Mouse (Mus musculus) lung, embryonic 16.5 days (tissue): ENCODE measurements around the gene Clec16a. TPM values are rescaled to one million over a fixed set of nuclear protein-coding genes. Genes with fewer than 3 reads are reported as not detected.
A peak's percentile ranks its signal among the peaks of the same experiment; 100 is the strongest.

Experiments used
- ATAC-seq: fragments of 200-750 bp; cut with Nextera tagmentation; 2 replicates; pipeline ENCODE4 v1.8.0; 2017; ENCODE audit warnings: low read depth, mild to moderate bottlenecking, moderate library complexity
- H3K27ac ChIP-seq: fragments of 300-500 bp; sonication (generic); 2 replicates; pipeline ENCODE4 v1.5.1; 2014; ENCODE audit warnings: mild to moderate bottlenecking, control low read depth, low read length
- H3K27me3 ChIP-seq: fragments of 300-500 bp; sonication (generic); 2 replicates; pipeline ENCODE4 v1.6.1; 2014; ENCODE audit warnings: low read depth, low read length, mixed read lengths; ENCODE audit not compliant: control insufficient read depth, insufficient read depth
- H3K36me3 ChIP-seq: fragments of 300-500 bp; sonication (generic); 2 replicates; pipeline ENCODE4 v1.6.1; 2014; ENCODE audit warnings: low read length; ENCODE audit not compliant: control insufficient read depth, insufficient read depth
- H3K4me1 ChIP-seq: fragments of 300-500 bp; sonication (generic); replicated peaks from 2 replicates; pipeline ENCODE4 v1.6.1; 2014; ENCODE audit warnings: low read length, mixed read lengths; ENCODE audit not compliant: control insufficient read depth, insufficient read depth
- H3K4me2 ChIP-seq: fragments of 300-500 bp; sonication (generic); 2 replicates; pipeline ENCODE4 v1.6.1; 2014; ENCODE audit warnings: low read depth, low read length, control low read depth
- H3K4me3 ChIP-seq: fragments of 300-500 bp; sonication (generic); 2 replicates; pipeline ENCODE4 v1.5.1; 2014; ENCODE audit warnings: mild to moderate bottlenecking, low read length, control low read depth
- H3K9ac ChIP-seq: fragments of 300-500 bp; sonication (generic); 2 replicates; pipeline ENCODE4 v1.6.1; 2014; ENCODE audit warnings: low read length, control low read depth
- H3K9me3 ChIP-seq: fragments of 300-500 bp; sonication (generic); 2 replicates; pipeline ENCODE4 v1.6.1; 2016; ENCODE audit warnings: low read length; ENCODE audit not compliant: control insufficient read depth
- WGBS: fragments of 180-500 bp; shearing (Covaris S2); extraction: QIAGEN DNeasy Blood & Tissue Kit; methylation state at CpG from one replicate; pipeline ENCODE4 v1.1.7; 2014; 5-methylcytosine and 5-hydroxymethylcytosine counted together
- polyA plus RNA-seq: library from polyadenylated mRNA; unstranded; fragments of >200 nt; fragmentation: Nextera tagmentation; extraction: Ambion mirVana; gene quantifications from 2 replicates; pipeline ENCODE4 v1.2.1, GENCODE M21; 2015

Clec16a gene
- 27.3 and 30.6 TPM in 2 replicates for polyA plus RNA-seq

- Histone ChIP-seq H3K9me3 (no peaks in the 10 kb centered on the region), H3K36me3 (no peaks in the 10 kb centered on the region), H3K4me2 (peak within 1 kb of the TSS; percentile 90), H3K4me1 (peaks cover 34% of the 10 kb centered on the region), H3K27ac (peak within 1 kb of the TSS; percentile 70), H3K27me3 (no peaks in the 10 kb centered on the region), H3K9ac (peak within 1 kb of the TSS; percentile 85), H3K4me3 (peak within 1 kb of the TSS; percentile 89)
- 0% methylated on average over 58 of the region's 58 CpGs for WGBS
- peak; percentile 87 for ATAC-seq
Observed at GRCm38 (mm10) chr16:10544995-10545622, at the start of gene Clec16a. Gene Clec16a (plus strand): TSS chr16:10545339.

GRCm38 (mm10) chr16:10495824-10496298 lies 49.3 kb upstream of the Clec16a start:
- 62% methylated on average over 2 of the region's 2 CpGs for WGBS
- no peak for ATAC-seq
- no peak overlapping the region for H3K27ac ChIP-seq
- no peak overlapping the region for H3K4me2 ChIP-seq
- no peak overlapping the region for H3K9ac ChIP-seq
- H3K27me3 ChIP-seq, result no peaks in the 10 kb centered on the region
- H3K4me3 ChIP-seq, result no peak overlapping the region
- no peaks in the 10 kb centered on the region for H3K4me1 ChIP-seq
- H3K36me3 ChIP-seq, result no peaks in the 10 kb centered on the region
- H3K9me3 ChIP-seq, result no peaks in the 10 kb centered on the region

- ATAC-seq, result no peak
- whole genome bisulfite sequencing, result 36% methylated on average over 5 of the region's 5 CpGs
- H3K4me2 ChIP-seq, result no peak overlapping the region
- no peak overlapping the region for H3K27ac ChIP-seq
- H3K27me3 ChIP-seq, result no peaks in the 10 kb centered on the region
- no peak overlapping the region for H3K4me3 ChIP-seq
- H3K9ac ChIP-seq, result no peak overlapping the region
- H3K4me1 ChIP-seq, result no peaks in the 10 kb centered on the region
- H3K36me3 ChIP-seq, result no peaks in the 10 kb centered on the region
- H3K9me3 ChIP-seq, result no peaks in the 10 kb centered on the region
Observed at GRCm38 (mm10) chr16:10498096-10498602, 47.0 kb upstream of the Clec16a start.

- ATAC-seq, result no peak
- Histone ChIP-seq H3K4me1 (no peaks in the 10 kb centered on the region), H3K27ac (no peak overlapping the region), H3K4me3 (no peak overlapping the region), H3K9me3 (no peaks in the 10 kb centered on the region), H3K36me3 (no peaks in the 10 kb centered on the region), H3K27me3 (no peaks in the 10 kb centered on the region), H3K9ac (no peak overlapping the region), H3K4me2 (no peak overlapping the region)
- 40% methylated on average over 1 of the region's 1 CpGs for WGBS
Observed at GRCm38 (mm10) chr16:10499122-10499521, 46.0 kb upstream of the Clec16a start.

- Histone ChIP-seq H3K9ac (no peak overlapping the region), H3K27ac (no peak overlapping the region), H3K36me3 (no peaks in the 10 kb centered on the region), H3K4me2 (no peak overlapping the region), H3K4me3 (no peak overlapping the region), H3K27me3 (no peaks in the 10 kb centered on the region), H3K4me1 (no peaks in the 10 kb centered on the region), H3K9me3 (no peaks in the 10 kb centered on the region)
- 10% methylated on average over 8 of the region's 8 CpGs for WGBS
- ATAC-seq, result 0 out of 2 replicates have a peak, but pooled peaks have one; percentile 26
Observed at GRCm38 (mm10) chr16:10501865-10502264, 43.3 kb upstream of the Clec16a start.

GRCm38 (mm10) chr16:10503058-10503457 lies 42.1 kb upstream of the Clec16a start:
- Histone ChIP-seq H3K36me3 (no peaks in the 10 kb centered on the region), H3K9me3 (no peaks in the 10 kb centered on the region), H3K27ac (no peak overlapping the region), H3K9ac (no peak overlapping the region), H3K4me1 (no peaks in the 10 kb centered on the region), H3K4me3 (no peak overlapping the region), H3K4me2 (no peak overlapping the region), H3K27me3 (no peaks in the 10 kb centered on the region)
- no peak for ATAC-seq
- WGBS, result 63% methylated on average over 2 of the region's 2 CpGs

- 68% methylated on average over 4 of the region's 4 CpGs for WGBS
- H3K9me3 ChIP-seq, result no peaks in the 10 kb centered on the region
- H3K4me1 ChIP-seq, result no peaks in the 10 kb centered on the region
- H3K36me3 ChIP-seq, result no peaks in the 10 kb centered on the region
- no peak overlapping the region for H3K4me3 ChIP-seq
- H3K27ac ChIP-seq, result no peak overlapping the region
- no peak overlapping the region for H3K9ac ChIP-seq
- ATAC-seq, result no peak
- no peak overlapping the region for H3K4me2 ChIP-seq
- H3K27me3 ChIP-seq, result no peaks in the 10 kb centered on the region
Observed at GRCm38 (mm10) chr16:10507445-10507844, 37.7 kb upstream of the Clec16a start.

GRCm38 (mm10) chr16:10508691-10509090 lies 36.4 kb upstream of the Clec16a start:
- H3K4me1 ChIP-seq, result no peaks in the 10 kb centered on the region
- no peaks in the 10 kb centered on the region for H3K9me3 ChIP-seq
- H3K27me3 ChIP-seq, result no peaks in the 10 kb centered on the region
- H3K4me3 ChIP-seq, result no peak overlapping the region
- ATAC-seq, result no peak
- H3K4me2 ChIP-seq, result no peak overlapping the region
- 46% methylated on average over 6 of the region's 6 CpGs for WGBS
- no peak overlapping the region for H3K27ac ChIP-seq
- no peak overlapping the region for H3K9ac ChIP-seq
- no peaks in the 10 kb centered on the region for H3K36me3 ChIP-seq

GRCm38 (mm10) chr16:10510477-10511133 lies 34.5 kb upstream of the Clec16a start:
- Histone ChIP-seq H3K4me1 (no peaks in the 10 kb centered on the region), H3K9me3 (no peaks in the 10 kb centered on the region), H3K4me2 (no peak overlapping the region), H3K36me3 (no peaks in the 10 kb centered on the region), H3K27ac (no peak overlapping the region), H3K4me3 (no peak overlapping the region), H3K27me3 (no peaks in the 10 kb centered on the region), H3K9ac (no peak overlapping the region)
- WGBS, result 46% methylated on average over 14 of the region's 14 CpGs
- ATAC-seq, result no peak
